Mouse (Mus musculus) E14TG2a.4 (cell line): ENCODE data around the gene Rtkn2.

Experiments
- CTCF ChIP-seq: conservative IDR thresholded peaks from 2 replicates; pipeline ENCODE4 v1.5.1; 2014; ENCODE audit warnings: low read length
- POU5F1 ChIP-seq: IDR thresholded peaks from 2 replicates; pipeline ENCODE4 v1.6.1; 2014; ENCODE audit warnings: low read length, borderline replicate concordance

GRCm38 (mm10) chr10:68087722-68088121 lies 108.4 kb downstream of the Rtkn2 start:
- TF ChIP-seq CTCF (0 out of 2 replicates have a peak, but pooled peaks have one; percentile 17), POU5F1 (no peak)
